8 mouse cellular contexts compared by ENCODE assay signal in genomic region chr3:116512904-116513716, GRCm38 (mm10). TPM values are rescaled to one million over a fixed set of nuclear protein-coding genes. Genes with fewer than 3 reads are reported as not detected.
DNase-seq lines count a peak whose midpoint lies in the region; ATAC-seq and TF ChIP-seq lines count a peak whose summit lies in the region.

TSS of gene Dbt (plus strand) at chr3:116513070.

- TF ChIP-seq CTCF in heart, postnatal 0 days (IDR thresholded peaks at IDR 0.05; ENCODE audit: low read depth): no peak; the same call in 1 of the 2 replicates
- no peak for TF ChIP-seq CTCF in testis, adult 2 months (IDR thresholded peaks at IDR 0.05; ENCODE audit: control insufficient read depth, insufficient read depth, insufficient replicate concordance, low read depth, low read length)

- peak within 1 kb of the TSS; percentile 70 for H3K4me2 ChIP-seq in forebrain, embryonic 12.5 days
- peak within 1 kb of the TSS; percentile 87 for H3K4me2 ChIP-seq in heart, postnatal 0 days (ENCODE audit: low read depth, low read length)
- peak within 1 kb of the TSS; percentile 71 for H3K4me2 ChIP-seq in liver, embryonic 16.5 days (ENCODE audit: low read depth, low read length)
- peak within 1 kb of the TSS; percentile 70 for H3K4me2 ChIP-seq in neural tube, embryonic 13.5 days

- no peaks in the 10 kb centered on the region for H3K36me3 ChIP-seq in forebrain, embryonic 12.5 days (replicated peaks)
- H3K36me3 ChIP-seq in heart, postnatal 0 days (replicated peaks; ENCODE audit: control insufficient read depth, insufficient read depth, low read length): 0 out of 2 replicates have a peak, but pooled peaks cover 2% of the 10 kb centered on the region
- H3K36me3 ChIP-seq in liver, embryonic 16.5 days (ENCODE audit: control insufficient read depth, insufficient read depth): no peaks in the 10 kb centered on the region
- H3K36me3 ChIP-seq in neural tube, embryonic 13.5 days: peaks cover 10% of the 10 kb centered on the region
- H3K36me3 ChIP-seq in testis, adult 2 months (ENCODE audit: control insufficient read depth, insufficient read depth, low read length): no peaks in the 10 kb centered on the region

- ATAC-seq in forebrain, embryonic 12.5 days (ENCODE audit: low FRiP score): peak; percentile 94
- peak; percentile 94 for ATAC-seq in heart, postnatal 0 days (ENCODE audit: insufficient read depth, low read depth)
- peak; percentile 79 for ATAC-seq in liver, embryonic 16.5 days (ENCODE audit: low read depth)
- ATAC-seq in neural tube, embryonic 13.5 days (ENCODE audit: low read depth): peak; percentile 96

- under 1% methylated on average over 36 of the region's 36 CpGs for WGBS in forebrain, embryonic 12.5 days
- WGBS in heart, postnatal 0 days: 1% methylated on average over 35 of the region's 36 CpGs
- 1% methylated on average over 36 of the region's 36 CpGs for WGBS in liver, embryonic 16.5 days (ENCODE audit: insufficient replicate concordance)
- WGBS in neural tube, embryonic 13.5 days: 1% methylated on average over 36 of the region's 36 CpGs

- DNase-seq in CD8-positive naive resting alpha-beta T cell, adult 2 months (ENCODE audit: low read depth in 2 of 2, low spot score in 2 of 2): peak; percentile 73 to 80
- peak; percentile 74 for DNase-seq in c-Kit-positive CD71-positive TER-119-negative erythroid progenitor cells, embryonic 14.5 days (ENCODE audit: low read depth)
- peak; percentile 92 for DNase-seq in heart, postnatal 0 days (ENCODE audit: low spot score)
- peak; percentile 88 to 92 for DNase-seq in kidney, postnatal 4 days

- TF ChIP-seq POLR2A in testis, adult 2 months (IDR thresholded peaks at IDR 0.05; ENCODE audit: control insufficient read depth, low read depth, low read length): peak; percentile 56

- 0 out of 2 replicates have a peak, but pooled peaks cover 3% of the 10 kb centered on the region for H3K27me3 ChIP-seq in forebrain, embryonic 12.5 days
- H3K27me3 ChIP-seq in heart, postnatal 0 days (ENCODE audit: control insufficient read depth, insufficient read depth, low read length): no peaks in the 10 kb centered on the region
- no peaks in the 10 kb centered on the region for H3K27me3 ChIP-seq in liver, embryonic 16.5 days (ENCODE audit: control insufficient read depth, insufficient read depth, low read depth, low read length)
- no peaks in the 10 kb centered on the region for H3K27me3 ChIP-seq in neural tube, embryonic 13.5 days
- H3K27me3 ChIP-seq in testis, adult 2 months (ENCODE audit: control insufficient read depth, insufficient read depth, low read length): no peaks in the 10 kb centered on the region

- peak within 1 kb of the TSS; percentile 70 for H3K4me3 ChIP-seq in forebrain, embryonic 12.5 days (replicated peaks)
- peak within 1 kb of the TSS; percentile 60 for H3K4me3 ChIP-seq in heart, postnatal 0 days (ENCODE audit: low read depth, low read length)
- H3K4me3 ChIP-seq in liver, embryonic 16.5 days (ENCODE audit: low read depth, low read length): peak within 1 kb of the TSS; percentile 61
- peak within 1 kb of the TSS; percentile 65 for H3K4me3 ChIP-seq in neural tube, embryonic 13.5 days
- H3K4me3 ChIP-seq in testis, adult 2 months (ENCODE audit: control insufficient read depth, low read depth, low read length): peak within 1 kb of the TSS; percentile 91

- H3K4me1 ChIP-seq in forebrain, embryonic 12.5 days: peaks cover 13% of the 10 kb centered on the region
- H3K4me1 ChIP-seq in heart, postnatal 0 days (ENCODE audit: control insufficient read depth, insufficient read depth): peaks cover 7% of the 10 kb centered on the region
- H3K4me1 ChIP-seq in liver, embryonic 16.5 days (ENCODE audit: control insufficient read depth, low read depth, low read length): peaks cover 11% of the 10 kb centered on the region
- peaks cover 12% of the 10 kb centered on the region for H3K4me1 ChIP-seq in neural tube, embryonic 13.5 days (replicated peaks)
- no peaks in the 10 kb centered on the region; the same call in 1 of the 2 replicates for H3K4me1 ChIP-seq in testis, adult 2 months (ENCODE audit: control insufficient read depth, insufficient read depth, low read length)

- H3K9ac ChIP-seq in forebrain, embryonic 12.5 days: peak within 1 kb of the TSS; percentile 60
- H3K9ac ChIP-seq in heart, postnatal 0 days (replicated peaks; ENCODE audit: low read depth, low read length): peak within 1 kb of the TSS; percentile 53
- H3K9ac ChIP-seq in liver, embryonic 16.5 days (ENCODE audit: low read depth, low read length): peak within 1 kb of the TSS; percentile 46
- H3K9ac ChIP-seq in neural tube, embryonic 13.5 days: peak within 1 kb of the TSS; percentile 78

- no peak for TF ChIP-seq EP300 in heart, postnatal 0 days (IDR thresholded peaks at IDR 0.05; ENCODE audit: low read depth)

- H3K27ac ChIP-seq in forebrain, embryonic 12.5 days: no peak within 1 kb of the TSS
- peak within 1 kb of the TSS; percentile 69 for H3K27ac ChIP-seq in heart, postnatal 0 days (ENCODE audit: low read depth)
- no peak within 1 kb of the TSS for H3K27ac ChIP-seq in liver, embryonic 16.5 days (ENCODE audit: low read length)
- H3K27ac ChIP-seq in neural tube, embryonic 13.5 days (replicated peaks): 0 out of 2 replicates have a peak within 1 kb of the TSS, but pooled peaks have one; percentile 54
- peak within 1 kb of the TSS; percentile 15; the same call in 1 of the 2 replicates for H3K27ac ChIP-seq in testis, adult 2 months (ENCODE audit: control insufficient read depth, insufficient read depth, low read depth, low read length)

- H3K9me3 ChIP-seq in forebrain, embryonic 12.5 days: no peaks in the 10 kb centered on the region
- H3K9me3 ChIP-seq in heart, postnatal 0 days (replicated peaks; ENCODE audit: control insufficient read depth, low read length): no peaks in the 10 kb centered on the region
- H3K9me3 ChIP-seq in liver, embryonic 16.5 days (replicated peaks; ENCODE audit: control insufficient read depth, low read length): no peaks in the 10 kb centered on the region
- no peaks in the 10 kb centered on the region for H3K9me3 ChIP-seq in neural tube, embryonic 13.5 days

RNA-seq across cellular contexts. Expression of gene Dbt, which starts in this region (rescaled TPM):
- 12.6 and 13.0 TPM in 2 replicates for polyA plus RNA-seq in forebrain, embryonic 12.5 days (2016; fragmentation: Nextera tagmentation; extraction: Ambion mirVana)
- 16.3 and 22.8 TPM in 2 replicates for total RNA-seq in heart, postnatal 0 days (2014; rRNA removed; ENCODE audit: low replicate concordance)
- 19.5 and 20.5 TPM in 2 replicates for polyA plus RNA-seq in heart, postnatal 0 days (2015; fragmentation: Nextera tagmentation; extraction: Ambion mirVana)
- polyA plus RNA-seq in liver, embryonic 16.5 days (2015; fragmentation: Nextera tagmentation; extraction: Ambion mirVana): 19.4 and 19.9 TPM in 2 replicates
- polyA plus RNA-seq in neural tube, embryonic 13.5 days (2015; fragmentation: Nextera tagmentation; extraction: Ambion mirVana): 13.9 and 14.2 TPM in 2 replicates
- polyA plus RNA-seq in testis, adult 2 months (2012; rRNA removed): 2.2 and 2.6 TPM in 2 replicates

Comparison
In these comparisons a context has a peak if more than half of its experiments do, and no peak if none do; other contexts are left out.
1. H3K27ac ChIP-seq: peak in heart, postnatal 0 days (single experiment), neural tube, embryonic 13.5 days (single experiment) and testis, adult 2 months (single experiment); none in forebrain, embryonic 12.5 days (single experiment) and liver, embryonic 16.5 days (single experiment).
2. Peak in every context shown above with its lines, with median percentiles within 50 percentile points of each other: DNase-seq, ATAC-seq, H3K4me2 ChIP-seq, H3K4me3 ChIP-seq and H3K9ac ChIP-seq.